Mouse (Mus musculus) stomach, postnatal 0 days (tissue): ENCODE measurements around the gene Mterf1a. TPM values are rescaled to one million over a fixed set of nuclear protein-coding genes. Genes with fewer than 3 reads are reported as not detected.

Experiments
- ATAC-seq: fragments of 200-750 bp; cut with Nextera tagmentation; 2 replicates; pipeline ENCODE4 v1.8.0; 2017; ENCODE audit not compliant: low FRiP score, low TSS enrichment
- DNase-seq: peaks from one replicate; pipeline ENCODE4 v3.0.0-alpha.2; 2016; ENCODE audit warnings: low spot score
- H3K27ac ChIP-seq: fragments of 300-500 bp; sonication (generic); replicated peaks from 2 replicates; pipeline ENCODE4 v1.5.1; 2014; ENCODE audit warnings: mild to moderate bottlenecking, control low read depth
- H3K27me3 ChIP-seq: fragments of 300-500 bp; sonication (generic); 2 replicates; pipeline ENCODE4 v1.6.1; 2014; ENCODE audit warnings: low read length; ENCODE audit not compliant: control insufficient read depth, insufficient read depth
- H3K36me3 ChIP-seq: fragments of 300-500 bp; sonication (generic); 2 replicates; pipeline ENCODE4 v1.6.1; 2014; ENCODE audit warnings: low read length, mixed read lengths; ENCODE audit not compliant: control insufficient read depth, insufficient read depth
- H3K4me1 ChIP-seq: fragments of 300-500 bp; sonication (generic); replicated peaks from 2 replicates; pipeline ENCODE4 v1.6.1; 2014; ENCODE audit warnings: antibody characterized with exemption; ENCODE audit not compliant: control insufficient read depth, insufficient read depth
- H3K4me2 ChIP-seq: fragments of 300-500 bp; sonication (generic); replicated peaks from 2 replicates; pipeline ENCODE4 v1.6.1; 2014; ENCODE audit warnings: low read depth, mild to moderate bottlenecking, control low read depth, moderate library complexity
- H3K4me3 ChIP-seq: fragments of 300-500 bp; sonication (generic); 2 replicates; pipeline ENCODE4 v1.5.1; 2014; ENCODE audit warnings: low read depth, low read length, control low read depth
- H3K9ac ChIP-seq: fragments of 300-500 bp; sonication (generic); 2 replicates; pipeline ENCODE4 v1.6.1; 2014; ENCODE audit warnings: mild to moderate bottlenecking, low read length, control low read depth, mixed read lengths
- H3K9me3 ChIP-seq: fragments of 300-500 bp; sonication (generic); 2 replicates; pipeline ENCODE4 v1.6.1; 2016; ENCODE audit warnings: low read length; ENCODE audit not compliant: control insufficient read depth
- CTCF ChIP-seq: IDR thresholded peaks from 2 replicates; pipeline ENCODE4 v1.5.1; 2016; ENCODE audit warnings: antibody characterized with exemption, low read depth, mild to moderate bottlenecking, moderate library complexity
- EP300 ChIP-seq: optimal IDR thresholded peaks from 2 replicates; pipeline ENCODE3; 2016; ENCODE audit warnings: antibody characterized with exemption
- WGBS: fragments of 180-500 bp; shearing (Covaris S2); extraction: QIAGEN DNeasy Blood & Tissue Kit; methylation state at CpG from one replicate; pipeline ENCODE4 v1.1.7; 2014; 5-methylcytosine and 5-hydroxymethylcytosine counted together
- polyA plus RNA-seq: library from polyadenylated mRNA; unstranded; fragments of >200 nt; fragmentation: Nextera tagmentation; extraction: Ambion mirVana; gene quantifications from 2 replicates; pipeline ENCODE4 v1.2.1, GENCODE M21; 2015

The Mterf1a gene
- polyA plus RNA-seq, 1 experiment from 2014 or later: 4.1 TPM

- no peak for ATAC-seq
- 85% methylated on average over 5 of the region's 5 CpGs for WGBS
- Histone ChIP-seq H3K4me2 (no peak overlapping the region), H3K4me1 (no peaks in the 10 kb centered on the region), H3K4me3 (no peak overlapping the region), H3K9me3 (no peaks in the 10 kb centered on the region), H3K27me3 (no peaks in the 10 kb centered on the region), H3K9ac (no peak overlapping the region), H3K27ac (no peak overlapping the region), H3K36me3 (no peaks in the 10 kb centered on the region)
- no peak for DNase-seq
- TF ChIP-seq CTCF (no peak), EP300 (no peak)
Measured at GRCm38 (mm10) chr5:3935266-3935665, 41.5 kb upstream of the Mterf1a start.

- H3K9me3 ChIP-seq: no peaks in the 10 kb centered on the region
- H3K27me3 ChIP-seq: no peaks in the 10 kb centered on the region
- no peak overlapping the region for H3K4me3 ChIP-seq
- no peak for DNase-seq
- 95% methylated on average over 3 of the region's 3 CpGs for WGBS
- H3K9ac ChIP-seq: no peak overlapping the region
- no peak overlapping the region for H3K27ac ChIP-seq
- no peak for ATAC-seq
- no peaks in the 10 kb centered on the region for H3K4me1 ChIP-seq
- TF ChIP-seq CTCF (no peak), EP300 (no peak)
- H3K4me2 ChIP-seq: no peak overlapping the region
- H3K36me3 ChIP-seq: no peaks in the 10 kb centered on the region
Measured at GRCm38 (mm10) chr5:3933551-3933950, 39.8 kb upstream of the Mterf1a start.

GRCm38 (mm10) chr5:3931636-3932035 lies 37.9 kb upstream of the Mterf1a start:
- TF ChIP-seq EP300 (no peak), CTCF (no peak; the same call in 1 of the 2 replicates)
- no peak overlapping the region for H3K9ac ChIP-seq
- H3K4me3 ChIP-seq: no peak overlapping the region
- no peaks in the 10 kb centered on the region for H3K9me3 ChIP-seq
- H3K4me1 ChIP-seq: no peaks in the 10 kb centered on the region
- ATAC-seq (no peak), DNase-seq (no peak)
- no peak overlapping the region for H3K27ac ChIP-seq
- no peaks in the 10 kb centered on the region for H3K27me3 ChIP-seq
- WGBS: 84% methylated on average over 3 of the region's 3 CpGs
- no peak overlapping the region for H3K4me2 ChIP-seq
- H3K36me3 ChIP-seq: no peaks in the 10 kb centered on the region

- WGBS: 60% methylated on average over 5 of the region's 5 CpGs
- no peak for TF ChIP-seq CTCF
- TF ChIP-seq EP300: no peak
- H3K9ac ChIP-seq: no peak overlapping the region
- no peak overlapping the region for H3K27ac ChIP-seq
- no peaks in the 10 kb centered on the region for H3K4me1 ChIP-seq
- no peak overlapping the region for H3K4me2 ChIP-seq
- no peaks in the 10 kb centered on the region for H3K27me3 ChIP-seq
- ATAC-seq (no peak), DNase-seq (no peak)
- no peaks in the 10 kb centered on the region for H3K9me3 ChIP-seq
- no peak overlapping the region for H3K4me3 ChIP-seq
- no peaks in the 10 kb centered on the region for H3K36me3 ChIP-seq
Measured at GRCm38 (mm10) chr5:3930760-3931159, 37.0 kb upstream of the Mterf1a start.

GRCm38 (mm10) chr5:3928690-3929046 lies 34.9 kb upstream of the Mterf1a start:
- Histone ChIP-seq H3K9ac (peak overlapping the region; percentile 84), H3K4me3 (peak overlapping the region; percentile 82), H3K4me2 (peak overlapping the region; percentile 85), H3K9me3 (no peaks in the 10 kb centered on the region), H3K4me1 (no peaks in the 10 kb centered on the region), H3K27ac (peak overlapping the region; percentile 92), H3K27me3 (no peaks in the 10 kb centered on the region), H3K36me3 (no peaks in the 10 kb centered on the region)
- under 1% methylated on average over 12 of the region's 12 CpGs for WGBS
- ATAC-seq: peak; percentile 71
- TF ChIP-seq EP300 (no peak), CTCF (no peak)
- DNase-seq: peak; percentile 59

GRCm38 (mm10) chr5:3927801-3928689 lies 34.3 kb upstream of the Mterf1a start, which contains the start of gene Akap9:
Akap9 (plus strand) TSS chr5:3928054.
- TF ChIP-seq CTCF: no peak
- TF ChIP-seq EP300: no peak
- H3K27ac ChIP-seq: peak within 1 kb of the TSS; percentile 92

More at GRCm38 (mm10) chr5:3927801-3928689, 34.3 kb upstream of the Mterf1a start, which contains the start of gene Akap9:
- peak within 1 kb of the TSS; percentile 84 for H3K9ac ChIP-seq
- H3K27me3 ChIP-seq: no peaks in the 10 kb centered on the region
- H3K4me2 ChIP-seq: peak within 1 kb of the TSS; percentile 85
- H3K4me3 ChIP-seq: peak within 1 kb of the TSS; percentile 82
- under 1% methylated on average over 64 of the region's 82 CpGs for WGBS
- ATAC-seq (peak; percentile 92), DNase-seq (peak; percentile 80)
- H3K9me3 ChIP-seq: no peaks in the 10 kb centered on the region
- no peaks in the 10 kb centered on the region for H3K4me1 ChIP-seq
- no peaks in the 10 kb centered on the region for H3K36me3 ChIP-seq
